Mouse (Mus musculus): ENCODE measurements around the gene Ssbp4.

Gene Ssbp4

DNA sequence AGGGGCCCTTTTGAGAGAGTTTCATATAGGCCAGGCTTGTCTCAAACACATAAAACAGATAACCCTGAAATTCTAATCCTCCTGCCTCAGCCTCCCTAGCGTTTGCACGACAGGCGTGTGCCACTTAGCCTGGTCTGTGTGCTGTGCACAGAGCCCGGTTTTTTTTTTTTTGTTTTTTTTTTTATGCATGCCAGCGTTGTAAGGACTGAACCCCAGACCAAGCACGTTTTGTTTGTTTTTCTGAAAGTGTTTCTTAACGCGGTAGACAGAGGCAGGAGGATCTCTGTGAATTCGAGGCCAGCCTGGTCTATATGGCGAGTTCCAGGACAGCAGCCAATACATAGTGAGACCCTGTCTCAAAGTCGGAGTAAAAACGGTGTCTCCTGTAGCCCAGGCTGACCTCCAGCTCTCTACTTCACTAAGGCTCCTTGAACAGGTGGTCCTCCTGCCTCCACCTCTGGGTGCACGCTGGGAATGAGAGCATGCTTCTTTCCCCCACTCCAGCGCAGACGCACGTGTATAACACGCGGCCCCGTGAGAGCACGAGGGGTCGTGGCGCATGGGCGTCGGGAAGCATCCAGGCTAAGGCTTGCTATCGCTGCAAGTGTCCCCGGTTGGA lies at the start of gene Ssbp4:
Gene Ssbp4, minus strand, starts transcription at position 124 of the 619 bp plus-strand sequence.
- CTCF ChIA-PET: interaction anchor here (0.7 to 1.0 kb wide), 2 partner anchors 62 to 64 kb away, joined by 5 to 12 read pairs; no protein-coding TSS in a partner anchor

DNA sequence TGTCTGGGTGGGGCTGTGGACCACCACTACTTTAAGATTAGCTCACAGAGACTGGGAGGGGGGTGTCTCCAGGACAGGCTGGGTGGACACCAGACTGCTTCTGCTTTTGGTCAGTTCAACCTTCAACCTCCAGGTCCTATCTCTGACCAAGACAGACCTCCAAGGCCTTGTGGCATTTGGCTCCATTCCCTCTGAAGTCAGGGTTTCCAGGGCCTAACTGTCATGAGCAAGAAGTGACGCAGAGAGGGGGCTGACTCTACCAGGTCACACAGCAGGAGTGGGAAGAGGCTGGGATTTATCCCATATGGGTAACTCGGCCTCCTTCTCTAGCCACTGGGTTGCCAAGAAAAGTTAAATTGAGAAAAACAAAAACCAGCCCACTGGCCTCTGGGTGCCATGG lies 49.1 kb upstream of the Ssbp4 start:
- CTCF ChIA-PET: no interaction called here

DNA sequence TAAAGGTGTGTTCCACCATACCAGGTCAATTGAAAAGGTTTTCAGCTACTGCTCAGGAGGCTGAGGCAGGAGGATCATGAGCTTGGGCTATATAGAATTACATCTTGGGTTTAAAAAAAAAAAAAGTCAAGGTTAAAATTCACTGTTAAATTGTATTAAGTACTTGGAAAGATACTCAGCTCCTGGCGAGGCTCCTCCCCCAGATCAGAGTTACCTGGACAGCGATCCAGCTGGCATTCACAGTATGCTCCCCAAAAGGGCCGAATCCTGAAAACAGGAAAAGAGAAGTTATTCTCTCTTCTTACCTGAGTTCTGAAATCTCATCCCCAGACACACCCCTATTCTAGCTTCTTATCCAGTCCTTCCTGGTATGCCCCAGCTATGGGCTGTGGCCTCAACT lies 48.5 kb upstream of the Ssbp4 start:
- CTCF ChIA-PET: no interaction called here

DNA sequence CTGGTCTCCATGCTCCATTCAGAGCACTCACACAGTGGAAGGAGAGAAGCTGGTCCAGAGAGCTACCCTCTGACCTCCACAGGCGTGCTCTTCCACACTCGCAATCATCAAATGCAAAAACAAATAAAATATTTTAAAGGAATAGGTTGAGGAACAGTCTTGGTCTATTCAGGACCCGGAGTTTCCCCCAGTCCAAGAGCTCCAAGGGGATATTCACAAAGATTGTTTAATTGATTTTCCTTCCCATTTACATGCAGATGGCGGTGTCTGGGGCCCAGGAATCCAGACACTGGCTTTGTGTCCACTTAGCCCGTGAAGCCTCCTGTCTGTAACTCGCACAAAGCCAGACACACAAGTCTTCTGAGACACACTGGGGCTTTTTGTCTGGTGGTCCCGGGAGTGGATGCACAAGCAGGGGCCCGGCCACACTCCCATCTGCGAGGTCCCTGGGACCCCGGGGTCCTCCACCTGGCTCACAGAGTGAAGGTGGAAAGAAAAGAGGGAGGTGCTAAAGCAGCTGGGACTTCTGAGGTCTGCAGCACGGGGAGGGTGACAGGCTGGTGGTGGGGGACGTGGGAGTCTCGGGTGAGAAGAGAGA lies 47.6 kb upstream of the Ssbp4 start:
- CTCF ChIA-PET: interaction anchor here (0.6 kb wide), 1 partner anchor 225 kb away, joined by 4 read pairs; no protein-coding TSS in a partner anchor

DNA sequence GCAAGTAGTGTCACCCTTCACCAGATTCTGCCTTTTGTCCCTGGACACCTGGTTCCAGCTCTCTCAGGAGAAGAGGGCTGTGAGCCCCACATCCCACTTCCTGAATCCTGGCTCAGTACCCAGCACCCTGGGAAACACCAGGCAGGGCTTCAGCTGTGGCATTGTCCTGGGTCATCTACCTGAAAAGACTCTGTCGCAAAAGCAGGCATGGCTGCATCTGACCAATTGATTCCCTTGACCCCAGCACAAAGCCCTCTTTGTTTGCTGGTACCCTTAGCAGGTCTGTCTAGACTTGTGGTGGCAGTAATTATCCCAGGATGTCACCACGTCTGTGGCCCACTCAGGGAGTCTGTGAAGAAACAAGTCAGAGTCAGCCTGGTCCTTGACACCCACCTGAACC lies 46.8 kb upstream of the Ssbp4 start:
- CTCF ChIA-PET: interaction anchor here (0.6 kb wide), 1 partner anchor 226 kb away, joined by 4 read pairs; no protein-coding TSS in a partner anchor

DNA sequence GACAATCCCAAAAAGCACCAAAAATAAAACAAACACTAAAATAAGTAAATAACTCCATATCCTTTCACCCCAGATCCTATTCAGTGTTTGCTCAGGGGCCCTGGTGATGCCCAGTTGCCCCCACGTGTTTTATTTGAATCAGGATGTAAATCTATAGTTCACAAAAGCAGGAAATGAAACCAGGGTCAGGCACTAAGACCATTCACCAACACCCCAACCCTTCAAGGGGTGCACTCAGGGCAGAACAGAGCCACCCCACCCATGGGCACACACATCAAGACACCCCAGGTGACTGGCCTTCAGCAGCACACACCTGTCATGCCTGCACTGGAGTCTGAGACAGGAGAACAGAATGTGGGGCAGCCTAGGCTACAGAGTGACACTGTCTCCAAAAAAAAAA lies 45.4 kb upstream of the Ssbp4 start:
- CTCF ChIA-PET: interaction anchor here (0.6 kb wide), 3 partner anchors 29 to 525 kb away, joined by 3 to 4 read pairs (median 4); no protein-coding TSS in a partner anchor

DNA sequence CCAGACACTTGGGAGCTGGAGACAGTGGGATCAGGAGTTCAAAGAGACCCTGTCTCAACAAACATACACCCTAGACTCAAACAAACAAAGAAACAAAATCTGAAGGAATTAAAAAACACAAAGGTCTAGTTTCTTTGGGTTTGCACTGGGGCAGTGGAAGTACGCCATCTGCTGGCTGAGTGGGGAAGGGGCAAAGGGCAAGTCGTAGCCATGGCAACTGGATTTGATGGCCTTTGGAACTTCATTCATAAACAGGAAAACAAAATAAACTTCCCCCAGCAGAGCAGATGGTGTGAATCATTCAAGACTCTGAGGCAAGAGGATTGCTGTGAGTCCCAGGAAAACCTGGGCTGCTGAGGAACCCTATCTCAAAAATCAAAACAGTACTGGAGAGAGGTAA lies 44.6 kb upstream of the Ssbp4 start:
- CTCF ChIA-PET: interaction anchor here (0.6 to 1.1 kb wide), 3 partner anchors 22 to 141 kb away, joined by 3 read pairs; no protein-coding TSS in a partner anchor

DNA sequence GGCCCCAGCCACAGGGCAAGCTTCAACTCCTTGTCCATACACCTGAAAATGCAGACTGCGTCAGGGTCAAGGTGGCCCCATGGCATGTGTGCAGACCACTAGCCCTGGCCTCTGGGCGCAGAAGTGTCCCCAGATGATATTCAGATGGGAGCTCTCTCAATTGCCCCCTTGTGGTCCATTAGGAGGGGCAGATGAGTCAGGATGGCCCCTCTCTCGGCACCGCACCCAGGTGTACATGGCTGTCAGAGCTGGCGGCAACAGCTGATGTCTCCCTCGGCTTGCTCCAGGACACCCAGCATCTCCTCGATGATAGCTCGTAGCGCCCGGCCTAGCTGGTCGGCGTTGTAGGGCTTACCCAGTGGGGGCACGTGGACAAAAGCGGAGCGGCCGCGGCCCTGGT lies 41.7 kb upstream of the Ssbp4 start:
- CTCF ChIA-PET: interaction anchor here (0.8 to 1.6 kb wide), 2 partner anchors 10 to 39 kb away, joined by 4 to 5 read pairs; no protein-coding TSS in a partner anchor

DNA sequence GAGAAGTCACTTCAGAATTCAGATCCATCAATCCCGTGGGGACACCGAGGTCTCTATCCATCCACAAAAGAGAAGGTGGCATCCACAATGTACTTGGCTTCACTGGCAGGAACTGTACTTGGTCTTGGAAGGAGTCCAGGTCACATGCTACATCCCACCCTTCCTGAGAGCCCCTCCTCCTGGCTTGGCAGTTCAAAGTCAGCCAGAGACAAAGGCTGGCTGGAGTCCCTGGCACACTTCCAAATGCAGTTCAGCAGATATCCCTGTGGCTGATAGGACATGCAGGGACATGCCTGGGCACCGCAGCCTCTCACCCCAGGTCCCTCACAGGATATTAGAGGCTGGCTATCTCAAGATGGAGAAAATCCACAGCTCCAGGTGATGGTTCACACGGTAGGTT lies 40.7 kb upstream of the Ssbp4 start:
- CTCF ChIA-PET: no interaction called here

DNA sequence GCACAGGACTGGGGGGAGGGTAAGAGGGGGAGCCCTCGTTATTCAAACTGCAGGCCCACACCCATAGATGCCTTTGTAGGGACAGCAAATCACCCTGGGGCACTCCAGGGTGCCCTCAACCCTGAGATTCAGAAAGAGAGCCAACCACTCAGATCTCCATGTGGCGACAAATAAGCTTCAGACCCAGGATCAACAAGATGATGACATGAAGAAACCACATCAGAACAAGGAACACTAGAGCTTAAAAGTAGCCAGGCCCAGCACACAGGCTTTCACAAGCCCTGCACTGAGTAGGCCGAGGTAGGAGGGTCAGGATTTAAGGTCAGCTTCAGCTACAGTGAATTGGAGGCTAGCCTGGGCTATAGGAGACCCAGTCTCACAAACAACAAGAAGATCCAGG lies 40.2 kb upstream of the Ssbp4 start:
- CTCF ChIA-PET: no interaction called here

DNA sequence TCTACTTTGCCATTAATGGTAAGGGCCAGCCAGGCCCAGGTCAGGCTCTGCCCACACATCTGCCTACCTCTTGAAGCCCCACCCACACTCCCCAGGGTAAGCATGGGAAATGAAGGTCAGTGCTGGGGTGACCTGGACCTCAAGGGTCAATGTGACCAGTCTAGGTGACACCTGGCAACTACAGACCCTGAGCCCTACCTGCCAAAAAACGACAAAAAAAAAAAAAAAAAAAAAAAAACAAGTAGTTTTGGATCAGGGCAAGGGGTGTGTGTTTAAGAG lies 39.4 kb upstream of the Ssbp4 start:
- CTCF ChIA-PET: no interaction called here

DNA sequence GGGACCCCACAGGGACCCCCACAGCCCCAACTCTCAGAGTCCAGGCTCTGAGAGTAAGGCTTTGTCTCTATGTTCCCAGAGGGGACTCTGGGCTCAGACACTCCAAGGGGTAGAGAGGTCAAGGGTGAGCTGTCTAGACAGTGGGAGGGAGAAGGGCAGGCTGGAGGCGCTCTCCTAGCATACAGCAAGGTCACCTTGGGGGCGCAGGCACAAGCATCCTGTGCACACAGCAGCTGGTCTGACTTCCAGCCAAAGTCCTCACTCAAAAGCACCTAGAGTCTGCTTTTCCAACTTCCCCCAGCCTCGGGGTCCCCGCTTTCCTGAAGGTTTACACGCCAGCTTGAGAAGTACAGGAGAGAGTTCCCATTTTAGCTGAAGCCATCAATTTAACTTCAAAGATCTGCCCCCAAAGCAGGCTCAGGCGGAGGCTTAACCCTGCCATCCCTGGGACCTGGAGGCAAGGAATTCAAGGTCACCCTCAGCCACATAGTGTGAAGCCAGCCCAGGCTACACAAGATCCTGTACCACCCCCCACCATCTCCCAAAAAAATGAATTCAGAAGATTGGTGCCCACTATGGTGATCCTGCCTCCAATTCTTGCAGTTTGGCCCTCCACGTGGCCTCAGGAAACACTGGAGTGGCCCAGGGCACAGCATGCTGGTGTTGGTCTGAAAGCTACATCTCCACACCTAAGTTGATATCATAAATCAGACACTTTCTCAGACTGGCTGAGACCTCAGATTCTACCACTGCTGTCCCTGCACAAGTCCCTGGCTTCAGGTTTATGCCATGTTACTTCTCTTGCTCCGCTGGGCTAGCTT lies 38.9 kb upstream of the Ssbp4 start:
- CTCF ChIA-PET: no interaction called here

DNA sequence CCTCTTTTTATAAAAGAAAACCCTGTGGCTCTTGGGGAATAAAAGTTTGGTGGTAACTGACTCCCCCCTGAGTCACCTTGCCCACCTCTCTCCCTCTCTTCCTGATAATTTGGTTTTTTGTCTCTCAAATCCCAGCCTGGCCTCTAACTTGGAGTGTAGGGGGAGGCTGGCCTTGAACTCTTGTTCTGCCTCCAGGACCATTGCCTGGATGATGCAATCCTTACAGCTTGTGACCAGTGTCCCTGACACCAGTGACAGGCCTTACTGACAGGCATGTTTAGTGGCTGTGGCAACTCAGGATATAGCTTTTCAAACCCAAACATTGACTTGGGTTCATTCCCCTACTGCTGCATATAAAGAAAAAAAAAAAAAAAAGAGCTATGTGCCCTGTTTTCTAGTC lies 38.1 kb upstream of the Ssbp4 start:
- CTCF ChIA-PET: interaction anchor here (0.5 to 0.6 kb wide), 2 partner anchors 37 to 76 kb away, joined by 5 read pairs; no protein-coding TSS in a partner anchor

DNA sequence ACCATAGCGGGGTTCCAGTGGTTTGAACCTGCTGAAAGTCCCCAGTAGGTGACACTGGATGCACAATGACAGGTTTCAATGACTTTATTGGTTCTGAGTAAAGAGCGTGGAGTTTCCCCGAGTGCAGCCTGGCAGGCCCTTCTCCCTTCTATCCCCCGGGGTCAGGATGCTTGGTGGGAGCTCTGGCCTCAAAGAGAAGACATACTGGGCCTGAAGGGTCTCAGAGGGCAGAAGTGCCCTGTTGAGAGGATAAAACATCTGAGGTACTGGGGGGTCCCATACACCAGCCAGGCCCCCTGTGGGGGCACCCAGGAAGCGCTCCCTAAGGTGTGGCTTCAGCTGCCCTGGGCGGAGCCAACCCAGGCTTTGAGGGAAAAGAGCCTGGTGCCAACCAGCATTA lies 37.7 kb upstream of the Ssbp4 start:
- CTCF ChIA-PET: interaction anchor here (0.5 to 0.6 kb wide), 2 partner anchors 36 to 76 kb away, joined by 5 read pairs; no protein-coding TSS in a partner anchor

DNA sequence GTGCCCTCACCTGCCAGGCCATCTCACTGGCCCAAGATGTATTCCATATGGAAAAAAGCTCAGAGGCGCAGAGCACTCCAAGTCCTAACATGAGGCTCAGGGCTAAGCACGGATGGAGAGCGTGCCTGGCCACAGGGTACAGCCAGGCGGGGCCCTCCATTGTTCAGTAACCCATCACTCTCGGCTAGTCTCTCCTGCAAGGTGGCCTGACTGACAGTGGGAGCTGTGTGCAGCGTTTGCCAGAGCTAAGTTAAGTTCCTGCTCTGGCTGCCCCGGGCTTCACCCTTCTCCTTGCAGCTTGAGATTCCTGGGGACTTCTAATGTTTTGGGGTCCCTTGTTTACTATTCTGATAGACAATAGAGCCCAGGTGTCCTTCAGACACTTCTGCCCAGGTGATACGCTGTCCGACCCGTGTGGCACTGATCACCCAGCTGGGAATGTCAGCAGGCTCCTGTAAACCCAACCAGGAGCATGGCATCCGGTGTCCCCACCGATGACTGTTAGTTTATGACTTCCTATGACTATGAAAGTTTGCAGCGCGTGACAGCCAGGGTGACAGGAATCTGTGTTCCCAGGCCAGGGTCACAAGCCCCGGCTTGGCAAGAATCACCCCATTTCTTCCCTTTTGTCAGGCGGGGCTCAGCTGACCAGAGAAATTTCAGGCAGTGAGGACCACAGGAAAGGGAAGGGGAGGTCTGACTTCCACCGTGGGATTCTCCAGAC lies 37.0 kb upstream of the Ssbp4 start:
- CTCF ChIA-PET: no interaction called here

DNA sequence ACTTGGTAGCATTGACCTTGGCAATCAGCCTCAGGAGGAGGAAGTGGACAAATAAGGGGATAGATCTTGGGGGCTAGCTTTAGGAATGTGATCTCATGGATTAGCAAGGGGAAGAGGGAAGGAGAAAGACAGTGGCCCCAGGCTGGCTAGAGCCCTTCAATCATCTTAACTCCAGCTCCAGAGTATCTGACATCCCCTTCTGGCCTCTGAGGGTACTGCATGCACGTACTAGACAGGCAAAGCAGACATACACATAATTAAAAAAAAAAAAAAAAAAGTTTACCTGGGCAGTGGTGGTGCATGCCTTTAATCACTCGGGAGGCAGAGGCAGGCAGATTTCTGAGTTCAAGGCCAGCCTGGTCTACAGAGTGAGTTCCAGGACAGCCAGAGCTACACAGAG lies 35.4 kb upstream of the Ssbp4 start:
- CTCF ChIA-PET: interaction anchor here (0.6 to 0.9 kb wide), 2 partner anchors 10 to 199 kb away, joined by 3 to 7 read pairs; no protein-coding TSS in a partner anchor

DNA sequence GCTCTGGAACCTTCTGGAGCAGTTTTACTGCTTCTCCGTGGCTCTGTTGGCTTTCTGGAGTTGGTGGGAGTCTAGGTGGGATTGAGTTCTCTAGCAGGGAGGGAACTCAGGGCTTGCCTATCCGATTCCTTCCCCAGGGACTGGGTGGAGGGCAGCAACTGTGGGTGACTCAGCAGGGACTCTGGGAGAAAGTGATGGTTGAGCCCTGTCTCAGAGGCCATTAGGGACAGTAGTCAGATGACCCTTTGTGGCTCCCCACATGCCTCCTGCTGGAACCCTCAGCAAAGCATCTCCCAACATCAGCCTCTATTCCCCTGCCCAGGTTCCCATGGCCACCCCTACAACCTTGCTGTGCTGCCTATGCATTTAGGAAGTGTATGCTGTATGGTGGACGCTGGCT lies 34.3 kb upstream of the Ssbp4 start:
- CTCF ChIA-PET: no interaction called here

DNA sequence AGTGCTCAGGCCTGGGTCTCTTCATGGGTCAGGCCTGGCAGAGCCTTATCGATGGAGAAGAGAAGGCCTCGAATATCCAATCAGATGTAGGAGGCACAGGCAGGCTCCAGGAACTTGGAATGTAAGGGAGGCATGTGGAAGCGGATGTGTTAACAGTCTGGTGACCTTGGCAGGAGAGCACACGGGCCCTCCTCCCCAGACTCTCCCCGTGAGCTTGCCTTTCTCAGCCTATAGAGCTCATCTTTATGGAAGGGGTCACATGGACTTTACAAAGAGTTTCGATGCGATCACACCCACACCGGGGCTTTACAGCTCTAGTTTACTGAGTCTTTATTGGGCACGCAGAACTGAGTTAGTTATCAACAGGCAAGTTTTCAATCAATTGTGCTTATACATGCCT lies 30.1 kb upstream of the Ssbp4 start:
- CTCF ChIA-PET: no interaction called here

DNA sequence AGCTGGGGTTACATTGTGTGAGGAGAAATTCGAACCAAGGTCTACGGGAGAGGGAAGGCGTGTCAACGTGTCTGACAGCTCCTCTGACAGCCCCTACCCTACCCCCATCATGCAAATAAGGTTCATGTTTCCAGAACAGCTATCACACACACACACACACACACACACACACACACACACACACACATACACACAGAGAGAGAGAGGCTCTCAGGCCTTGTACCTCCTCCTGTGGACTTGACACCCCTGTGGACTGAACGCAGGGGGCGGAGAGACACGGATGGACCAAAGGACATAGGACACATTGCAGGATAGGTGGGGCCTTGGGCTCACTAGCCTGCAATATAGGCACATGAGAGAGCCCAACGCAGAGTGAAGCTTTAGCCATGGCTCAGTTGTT lies 28.2 kb upstream of the Ssbp4 start:
- CTCF ChIA-PET: no interaction called here

DNA sequence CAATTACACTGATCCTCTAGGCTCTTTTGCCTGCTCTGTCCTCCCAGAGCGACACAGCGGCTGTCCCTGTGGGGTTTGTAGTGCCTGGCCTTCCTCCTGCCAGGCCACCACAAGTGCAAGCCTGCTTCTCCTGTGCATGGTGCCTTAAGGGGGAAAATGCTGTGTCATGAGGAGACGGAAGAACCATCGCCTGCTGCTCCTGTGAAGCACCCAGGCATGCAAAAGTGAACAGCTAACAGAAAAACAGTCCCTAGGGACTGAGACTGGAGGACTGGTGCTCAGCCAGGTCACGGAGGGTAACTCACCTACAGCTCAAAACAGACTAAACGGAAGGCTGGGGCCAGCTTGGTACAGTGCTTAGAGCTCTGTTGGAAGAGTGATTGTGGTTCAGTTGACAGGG lies 26.9 kb upstream of the Ssbp4 start:
- CTCF ChIA-PET: no interaction called here

DNA sequence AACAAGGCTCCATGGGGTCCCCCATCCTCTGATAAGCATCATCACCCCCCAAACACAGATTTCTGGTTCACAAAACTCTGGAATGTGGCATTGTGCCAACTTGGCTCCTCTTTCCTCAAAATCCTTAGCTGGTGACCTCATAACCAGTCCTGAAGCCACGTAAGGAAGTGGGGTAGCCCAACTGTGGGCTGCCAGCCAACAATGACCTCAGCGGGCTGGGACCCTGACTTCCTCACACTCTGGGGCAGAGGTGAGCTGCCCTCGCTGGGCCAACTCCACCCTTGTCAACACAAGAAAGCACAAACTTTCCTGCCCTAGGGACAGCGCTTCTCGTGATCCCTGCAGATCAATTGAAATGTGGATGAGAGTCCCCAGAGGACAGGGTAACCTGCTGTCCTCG lies 25.4 kb upstream of the Ssbp4 start:
- CTCF ChIA-PET: interaction anchor here (1.1 kb wide), 1 partner anchor 10 kb away, joined by 3 read pairs; no protein-coding TSS in a partner anchor

DNA sequence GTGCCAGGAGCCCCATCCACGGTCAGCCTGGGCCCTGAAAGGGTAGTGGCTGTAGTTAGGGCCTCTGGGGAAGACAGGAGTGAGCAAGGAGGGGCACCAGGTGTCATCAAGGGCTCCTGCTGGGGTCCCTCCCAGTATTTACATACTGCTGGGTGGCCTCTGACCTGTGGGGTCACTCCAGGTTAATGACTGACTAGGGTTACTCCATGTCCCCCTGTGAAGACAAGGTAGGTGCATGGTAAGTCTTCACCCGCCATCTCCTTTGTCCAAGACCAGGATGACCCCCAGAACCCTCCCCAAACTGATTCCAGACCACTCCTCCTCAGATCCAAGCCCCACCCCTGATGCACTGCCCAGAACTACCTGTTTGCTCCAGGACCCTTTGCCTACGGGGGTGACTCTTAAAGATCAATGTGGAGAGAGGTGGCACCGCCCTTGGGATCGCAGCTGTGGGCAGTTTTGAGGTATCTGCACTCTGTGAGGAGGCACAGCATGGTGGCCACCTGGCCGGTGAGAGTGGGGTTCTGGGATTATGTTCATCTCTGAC lies 23.7 kb upstream of the Ssbp4 start, which contains the start of gene Gdf15:
Gene Gdf15, minus strand, starts transcription at position 111 of the 547 bp plus-strand sequence.
- CTCF ChIA-PET: no interaction called here

All from spleen, embryonic (tissue).